Mouse (Mus musculus) cerebellum, adult 2 months (tissue): ENCODE results near the gene Ctcf.
"Not testable (repeated sequence)": the region's sequence is repeated elsewhere in the genome, so short reads cannot be mapped to it uniquely, and the experiment has no call there.

ENCODE experiments used
- CTCF ChIP-seq: fragments of 200-500 bp; IDR thresholded peaks from 2 replicates; pipeline ENCODE4 v1.5.1; 2011; ENCODE audit warnings: low read depth, mild to moderate bottlenecking, control low read depth, low read length, moderate library complexity, borderline replicate concordance; ENCODE audit not compliant: insufficient read depth
- POLR2A ChIP-seq: fragments of 200-500 bp; IDR thresholded peaks from 2 replicates; pipeline ENCODE4 v1.6.1; 2011; ENCODE audit warnings: low read length, control low read depth, borderline replicate concordance; ENCODE audit not compliant: insufficient read depth

DNA sequence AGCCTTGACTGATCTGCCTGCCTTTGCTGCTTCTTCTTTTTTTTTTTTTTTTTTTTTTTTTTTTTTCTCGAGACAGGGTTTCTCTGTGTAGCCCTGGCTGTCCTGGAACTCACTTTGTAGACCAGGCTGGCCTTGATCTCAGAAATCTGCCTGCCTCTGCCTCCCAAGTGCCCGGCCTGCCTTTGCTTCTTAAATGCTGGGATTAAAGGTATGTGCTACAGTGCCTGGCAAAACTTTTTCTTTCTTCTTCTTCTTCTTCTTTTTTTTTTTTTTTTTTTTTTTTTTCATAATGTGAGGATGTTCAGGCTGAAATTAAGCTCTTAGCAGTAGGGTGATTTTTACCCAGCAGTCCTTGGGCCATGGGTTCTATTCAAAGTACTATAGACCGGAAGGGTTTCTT lies 33.8 kb upstream of the Ctcf start:
- TF ChIP-seq POLR2A, CTCF: not testable (repeated sequence)
